Mouse (Mus musculus) lung, adult 2 months (tissue): ENCODE measurements around the gene Ppp2r5c.
A peak's percentile ranks its signal among the peaks of the same experiment; 100 is the strongest.

Source experiments
- CTCF ChIP-seq: fragments of 200-500 bp; IDR thresholded peaks from 2 replicates; pipeline ENCODE4 v1.5.1; 2011; ENCODE audit warnings: mild to moderate bottlenecking, low read length, control low read depth; ENCODE audit not compliant: insufficient read depth
- POLR2A ChIP-seq: fragments of 200-500 bp; IDR thresholded peaks from 2 replicates; pipeline ENCODE4 v1.6.1; 2011; ENCODE audit warnings: low read depth, mild to moderate bottlenecking, control low read depth, low read length, borderline replicate concordance; ENCODE audit errors: extremely low read depth

- TF ChIP-seq POLR2A (peak; percentile 81), CTCF (no peak)
Observed at GRCm38 (mm10) chr12:110591260-110591883, 144.5 kb downstream of the Ppp2r5c start.
